In the genomic region with DNA sequence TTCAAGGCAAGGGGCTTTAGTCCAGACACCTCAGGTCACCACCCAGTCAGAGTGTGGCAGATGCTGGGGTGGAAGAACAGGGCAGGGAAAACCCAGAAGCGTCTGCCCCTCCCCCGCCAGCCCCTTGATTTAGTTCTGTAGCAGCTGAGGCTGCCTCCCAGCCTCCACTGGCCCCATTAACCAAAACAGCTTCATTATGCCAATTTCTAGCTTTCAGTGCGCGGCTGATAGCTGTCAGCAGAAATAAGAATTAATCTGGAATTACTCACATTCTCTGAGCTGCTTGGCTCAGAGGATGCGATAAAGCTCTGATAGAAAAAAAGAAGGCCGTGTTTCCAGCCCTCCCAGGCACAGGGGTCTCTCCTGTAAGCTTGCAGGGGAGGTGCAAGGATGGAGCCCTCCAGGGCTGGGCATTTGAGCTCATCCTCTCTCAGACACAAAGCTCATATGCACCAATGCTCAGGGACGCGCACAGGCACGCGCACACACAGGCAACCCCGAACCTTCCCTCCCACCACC, we compare ENCODE assay signal across 9 mouse cellular contexts. TPM values are rescaled to one million over a fixed set of nuclear protein-coding genes. Genes with fewer than 3 reads are reported as not detected.
DNase-seq lines count a peak whose midpoint lies in the region; ATAC-seq and TF ChIP-seq lines count a peak whose summit lies in the region.
"Had no signal": no experiment of that assay in that cellular context is flagged by ENCODE, and none has a peak within 500 bp of the region (broad histone marks: within the 10 kb centered on the region; RNA-seq: fewer than 3 reads in every experiment).

No protein-coding gene starts in this region.

- peak; percentile 35 for DNase-seq in lung, postnatal 10 days
- no peak for DNase-seq in lung, postnatal 4 days
- DNase-seq in hindbrain, postnatal 0 days (ENCODE audit: low spot score): peak; percentile 58
- DNase-seq in gastrocnemius, postnatal 25 days: no peak
- DNase-seq in cerebellum, postnatal 25 days: no peak
- DNase-seq in frontal cortex, postnatal 14 days (ENCODE audit: low spot score in 2 of 2): no peak

- peaks cover 45% of the 10 kb centered on the region for H3K36me3 ChIP-seq in embryonic facial prominence, embryonic 13.5 days
- H3K36me3 ChIP-seq in hindbrain, postnatal 0 days (ENCODE audit: insufficient read depth, low read length): no peaks in the 10 kb centered on the region
- H3K36me3 ChIP-seq in neural tube, embryonic 14.5 days (ENCODE audit: control insufficient read depth, insufficient read depth, low read length): peaks cover 4% of the 10 kb centered on the region; the same call in 1 of the 2 replicates

- no peaks in the 10 kb centered on the region for H3K27me3 ChIP-seq in embryonic facial prominence, embryonic 13.5 days
- no peaks in the 10 kb centered on the region for H3K27me3 ChIP-seq in hindbrain, postnatal 0 days (ENCODE audit: insufficient read depth, low read length)
- no peaks in the 10 kb centered on the region for H3K27me3 ChIP-seq in neural tube, embryonic 14.5 days (ENCODE audit: control insufficient read depth, insufficient read depth, low read length)

- WGBS in embryonic facial prominence, embryonic 13.5 days: 44% methylated on average over 11 of the region's 11 CpGs
- WGBS in hindbrain, postnatal 0 days: 27% methylated on average over 11 of the region's 11 CpGs
- 10% methylated on average over 11 of the region's 11 CpGs for WGBS in neural tube, embryonic 14.5 days

- no peak overlapping the region for H3K4me3 ChIP-seq in embryonic facial prominence, embryonic 13.5 days
- no peak overlapping the region for H3K4me3 ChIP-seq in hindbrain, postnatal 0 days (ENCODE audit: low read length)
- H3K4me3 ChIP-seq in neural tube, embryonic 14.5 days (ENCODE audit: low read depth, low read length): no peak overlapping the region
- H3K4me3 ChIP-seq: heart, embryonic 13.5 days had no signal

- H3K9ac ChIP-seq in embryonic facial prominence, embryonic 13.5 days: peak overlapping the region; percentile 40; the same call in 1 of the 2 replicates
- no peak overlapping the region for H3K9ac ChIP-seq in hindbrain, postnatal 0 days (replicated peaks; ENCODE audit: low read length)
- no peak overlapping the region for H3K9ac ChIP-seq in neural tube, embryonic 14.5 days (replicated peaks; ENCODE audit: low read depth, low read length)
- H3K9ac ChIP-seq: heart, embryonic 13.5 days had no signal

- ATAC-seq in embryonic facial prominence, embryonic 13.5 days (ENCODE audit: insufficient number of reproducible peaks, insufficient read depth, low FRiP score, low TSS enrichment, low read depth): no peak
- ATAC-seq in hindbrain, postnatal 0 days: peak; percentile 50; the same call in 1 of the 2 replicates
- peak; percentile 49; the same call in 1 of the 2 replicates for ATAC-seq in neural tube, embryonic 14.5 days (ENCODE audit: low read depth)

- no peak for TF ChIP-seq CTCF in hindbrain, postnatal 0 days (IDR thresholded peaks at IDR 0.05; ENCODE audit: low read depth)

- peak overlapping the region; percentile 33; the same call in 1 of the 2 replicates for H3K27ac ChIP-seq in embryonic facial prominence, embryonic 13.5 days
- H3K27ac ChIP-seq in hindbrain, postnatal 0 days: peak overlapping the region; percentile 52; the same call in 1 of the 2 replicates
- H3K27ac ChIP-seq in neural tube, embryonic 14.5 days (ENCODE audit: low read depth, low read length): peak overlapping the region; percentile 74
- H3K27ac ChIP-seq: heart, embryonic 13.5 days had no signal

- H3K9me3 ChIP-seq in embryonic facial prominence, embryonic 13.5 days: no peaks in the 10 kb centered on the region
- H3K9me3 ChIP-seq in hindbrain, postnatal 0 days (ENCODE audit: low read length): no peaks in the 10 kb centered on the region
- H3K9me3 ChIP-seq in neural tube, embryonic 14.5 days (ENCODE audit: control insufficient read depth, low read length): no peaks in the 10 kb centered on the region
- H3K9me3 ChIP-seq: heart, embryonic 13.5 days had no signal

- H3K4me1 ChIP-seq in embryonic facial prominence, embryonic 13.5 days: peaks cover 54% of the 10 kb centered on the region
- H3K4me1 ChIP-seq in hindbrain, postnatal 0 days (ENCODE audit: insufficient read depth, low read length): peaks cover 5% of the 10 kb centered on the region; the same call in 1 of the 2 replicates
- peaks cover 24% of the 10 kb centered on the region; the same call in 1 of the 2 replicates for H3K4me1 ChIP-seq in neural tube, embryonic 14.5 days (ENCODE audit: control insufficient read depth, insufficient read depth, low read length)

- no peak overlapping the region for H3K4me2 ChIP-seq in embryonic facial prominence, embryonic 13.5 days
- no peak overlapping the region for H3K4me2 ChIP-seq in hindbrain, postnatal 0 days (ENCODE audit: low read depth, low read length)
- 0 out of 2 replicates have a peak overlapping the region, but pooled peaks have one; percentile 3 for H3K4me2 ChIP-seq in neural tube, embryonic 14.5 days (ENCODE audit: low read depth, low read length)
- H3K4me2 ChIP-seq: heart, embryonic 13.5 days had no signal

RNA-seq across cellular contexts. Expression of a gene that starts 15.1 kb away (rescaled TPM):
- 0.96 and 1.2 TPM in 2 replicates for polyA plus RNA-seq in embryonic facial prominence, embryonic 13.5 days (2015; fragmentation: Nextera tagmentation; extraction: Ambion mirVana)
- total RNA-seq in hindbrain, postnatal 0 days (2014; rRNA removed): 4.5 and 4.7 TPM in 2 replicates
- polyA plus RNA-seq in hindbrain, postnatal 0 days (2015; fragmentation: Nextera tagmentation; extraction: Ambion mirVana): 1.0 and 1.8 TPM in 2 replicates
- 0.81 and 1.4 TPM in 2 replicates for polyA plus RNA-seq in neural tube, embryonic 14.5 days (2014; fragmentation: Nextera tagmentation; extraction: Ambion mirVana)
- total RNA-seq in gastrocnemius, postnatal 25 days (2021): under 1 TPM; 0.90 to 0.94 TPM

Comparison
In these comparisons a context has a peak if more than half of its experiments do, and no peak if none do; other contexts are left out.
1. DNase-seq: peak in lung, postnatal 10 days (single experiment) and hindbrain, postnatal 0 days (single experiment); none in lung, postnatal 4 days (0 of 2), gastrocnemius, postnatal 25 days (single experiment), cerebellum, postnatal 25 days (0 of 2) and frontal cortex, postnatal 14 days (0 of 2).
2. Peak in every context shown above with its lines, with median percentiles within 50 percentile points of each other: H3K27ac ChIP-seq.